Mouse (Mus musculus): Measurements from ENCODE around the gene Slc44a1. TPM values are rescaled to one million over a fixed set of nuclear protein-coding genes. Genes with fewer than 3 reads are reported as not detected.
A peak's percentile ranks its signal among the peaks of the same experiment; 100 is the strongest.

Gene Slc44a1
- polyA plus RNA-seq, 1 experiment, result not detected

DNA sequence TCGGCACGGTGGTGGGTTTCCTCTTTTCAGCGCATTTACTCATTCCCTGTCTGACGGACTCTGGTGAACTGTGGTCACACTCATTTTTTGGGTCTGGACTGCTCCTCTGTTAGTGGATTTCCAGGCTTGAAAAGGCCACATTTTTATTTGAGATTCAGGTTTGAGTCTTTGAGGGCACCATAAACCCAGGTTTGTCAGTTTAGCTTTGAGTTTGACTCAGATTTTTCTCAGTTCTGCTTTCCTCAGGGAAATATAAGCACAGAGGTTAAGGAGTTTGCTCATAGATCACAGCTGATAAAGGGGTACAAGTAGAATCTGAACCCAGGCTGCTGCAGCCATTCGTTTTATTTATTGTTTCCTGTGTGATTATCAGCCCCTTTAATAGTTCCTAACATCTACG lies 180.9 kb downstream of the Slc44a1 start:
- TF ChIP-seq POLR2A (IDR thresholded peaks at IDR 0.05; ENCODE audit: insufficient read depth, low read depth, low read length) (no peak), CTCF (IDR thresholded peaks at IDR 0.05; ENCODE audit: insufficient read depth, low read depth, low read length) (no peak)
- Histone ChIP-seq H3K4me3 (ENCODE audit: insufficient read depth, low read depth, low read length) (no peak overlapping the region), H3K27ac (ENCODE audit: insufficient read depth, low read depth, low read length) (no peak overlapping the region), H3K4me1 (ENCODE audit: control insufficient read depth, insufficient read depth, low read length) (no peaks in the 10 kb centered on the region; the same call in 1 of the 2 replicates)
- WGBS, result 81% methylated on average over 6 of the region's 6 CpGs

DNA sequence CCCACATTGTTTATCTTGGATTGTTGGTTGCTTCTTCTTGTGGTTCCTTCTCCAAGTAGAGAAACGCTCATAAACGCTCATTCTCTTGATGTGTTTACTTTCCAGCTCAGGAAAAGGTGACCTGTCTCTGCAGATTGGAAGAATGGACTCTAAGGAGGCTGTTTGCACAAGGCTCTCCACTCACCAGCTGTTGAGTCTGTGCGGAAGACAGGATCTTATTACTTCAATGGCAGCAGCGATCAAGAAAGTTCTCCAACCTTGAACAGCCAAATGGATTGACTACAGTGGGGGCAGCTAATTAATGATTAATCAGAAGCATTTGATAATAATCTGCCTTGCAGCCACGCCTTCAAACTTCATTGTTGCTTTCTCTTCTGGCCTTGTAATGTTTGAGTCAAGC lies 181.3 kb downstream of the Slc44a1 start:
- no peak overlapping the region for H3K27ac ChIP-seq (ENCODE audit: insufficient read depth, low read depth, low read length)
- H3K4me3 ChIP-seq (ENCODE audit: insufficient read depth, low read depth, low read length), result no peak overlapping the region
- no peaks in the 10 kb centered on the region; the same call in 1 of the 2 replicates for H3K4me1 ChIP-seq (ENCODE audit: control insufficient read depth, insufficient read depth, low read length)
- WGBS, result 89% methylated on average over 5 of the region's 5 CpGs
- TF ChIP-seq CTCF (IDR thresholded peaks at IDR 0.05; ENCODE audit: insufficient read depth, low read depth, low read length), result no peak
- TF ChIP-seq POLR2A (IDR thresholded peaks at IDR 0.05; ENCODE audit: insufficient read depth, low read depth, low read length), result no peak

DNA sequence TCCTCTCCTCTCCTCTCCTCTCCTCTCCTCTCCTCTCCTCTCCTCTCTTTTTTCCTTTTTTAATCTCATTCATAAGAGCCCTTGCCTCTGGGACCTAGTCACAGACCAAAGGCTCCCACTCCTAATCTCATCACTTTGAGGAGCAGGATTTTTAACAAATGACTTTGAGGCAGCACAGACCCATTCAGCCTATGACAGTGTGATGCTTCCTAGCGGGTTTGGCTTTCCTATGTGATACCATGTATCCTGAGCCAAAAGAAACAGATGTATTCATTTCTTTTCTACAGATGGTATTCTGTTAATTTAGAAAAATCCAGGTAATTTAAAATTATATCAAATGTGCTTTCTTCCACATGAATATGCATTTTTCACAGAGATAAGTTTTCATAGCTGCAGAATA lies 183.5 kb downstream of the Slc44a1 start:
- TF ChIP-seq CTCF (IDR thresholded peaks at IDR 0.05; ENCODE audit: insufficient read depth, low read depth, low read length) (no peak), POLR2A (IDR thresholded peaks at IDR 0.05; ENCODE audit: insufficient read depth, low read depth, low read length) (no peak)
- 93% methylated on average over 1 of the region's 1 CpGs for WGBS
- Histone ChIP-seq H3K4me3 (ENCODE audit: insufficient read depth, low read depth, low read length) (no peak overlapping the region), H3K27ac (ENCODE audit: insufficient read depth, low read depth, low read length) (no peak overlapping the region), H3K4me1 (ENCODE audit: control insufficient read depth, insufficient read depth, low read length) (no peaks in the 10 kb centered on the region; the same call in 1 of the 2 replicates)

DNA sequence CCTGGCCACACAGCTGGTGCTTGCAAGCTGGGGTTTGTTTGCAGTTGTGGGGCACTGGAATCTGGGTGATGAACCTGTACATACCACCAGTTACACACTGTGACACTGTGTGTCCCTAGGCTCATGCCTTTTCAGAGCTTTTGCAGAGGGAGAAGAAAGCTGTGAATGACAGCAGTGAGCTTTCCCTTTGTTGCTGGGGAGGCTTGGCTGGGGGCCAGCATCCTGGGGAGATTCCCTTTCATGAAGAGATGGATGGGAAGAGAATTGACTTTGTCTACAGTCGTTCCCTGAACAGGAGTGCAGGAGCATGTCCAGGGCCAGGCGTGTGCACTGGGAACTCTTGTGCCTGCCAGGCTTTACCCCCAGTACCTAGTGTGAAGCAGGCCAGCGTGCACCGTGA lies 184.6 kb downstream of the Slc44a1 start:
- 37% methylated on average over 4 of the region's 4 CpGs for WGBS
- no peak overlapping the region for H3K4me3 ChIP-seq (ENCODE audit: insufficient read depth, low read depth, low read length)
- no peak overlapping the region for H3K27ac ChIP-seq (ENCODE audit: insufficient read depth, low read depth, low read length)
- TF ChIP-seq POLR2A (IDR thresholded peaks at IDR 0.05; ENCODE audit: insufficient read depth, low read depth, low read length) (no peak), CTCF (IDR thresholded peaks at IDR 0.05; ENCODE audit: insufficient read depth, low read depth, low read length) (no peak)
- H3K4me1 ChIP-seq (ENCODE audit: control insufficient read depth, insufficient read depth, low read length), result no peaks in the 10 kb centered on the region; the same call in 1 of the 2 replicates

DNA sequence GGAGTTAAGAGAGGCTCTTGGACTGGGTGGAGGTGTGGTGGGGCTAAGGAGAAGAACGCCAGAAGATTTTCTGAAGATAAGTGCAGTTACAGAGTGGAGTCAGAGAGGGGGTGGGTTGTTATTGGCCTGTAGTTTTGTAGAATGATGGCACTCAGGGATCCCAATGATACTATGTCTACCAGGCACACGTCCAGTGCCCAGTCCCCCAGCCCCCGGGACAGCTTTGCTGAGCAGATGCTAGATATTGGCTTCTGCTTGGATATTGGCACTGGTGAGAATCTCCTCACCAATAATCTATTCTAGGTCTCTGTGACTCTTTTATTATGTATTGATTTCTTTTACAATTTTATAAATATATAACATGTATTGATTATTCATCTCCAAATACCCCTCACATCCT lies 185.1 kb downstream of the Slc44a1 start:
- WGBS, result 86% methylated on average over 3 of the region's 3 CpGs
- Histone ChIP-seq H3K4me1 (ENCODE audit: control insufficient read depth, insufficient read depth, low read length) (no peaks in the 10 kb centered on the region; the same call in 1 of the 2 replicates), H3K27ac (ENCODE audit: insufficient read depth, low read depth, low read length) (no peak overlapping the region), H3K4me3 (ENCODE audit: insufficient read depth, low read depth, low read length) (no peak overlapping the region)
- no peak for TF ChIP-seq POLR2A (IDR thresholded peaks at IDR 0.05; ENCODE audit: insufficient read depth, low read depth, low read length)
- no peak for TF ChIP-seq CTCF (IDR thresholded peaks at IDR 0.05; ENCODE audit: insufficient read depth, low read depth, low read length)

DNA sequence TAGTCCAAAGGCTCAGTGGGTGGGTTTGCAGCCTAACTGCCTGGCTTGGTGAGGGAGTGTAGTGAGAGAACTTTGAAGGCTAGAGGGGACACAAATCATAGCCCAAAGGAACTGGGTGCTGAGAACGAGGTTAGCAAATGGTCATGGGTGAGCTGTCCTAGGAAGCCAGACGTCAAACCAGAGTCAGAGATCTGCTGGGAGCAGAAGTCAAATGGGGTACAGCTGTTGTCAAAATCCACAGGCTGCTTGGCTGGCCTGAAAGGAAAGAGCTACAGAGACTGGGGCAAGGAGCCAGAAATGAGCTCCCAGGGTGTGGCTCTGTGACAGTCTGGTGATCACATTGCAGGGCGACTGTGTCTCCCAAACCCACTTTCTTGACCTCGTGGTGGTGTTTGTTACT lies 188.7 kb downstream of the Slc44a1 start:
- Histone ChIP-seq H3K27ac (ENCODE audit: insufficient read depth, low read depth, low read length) (no peak overlapping the region), H3K4me3 (ENCODE audit: insufficient read depth, low read depth, low read length) (no peak overlapping the region), H3K4me1 (ENCODE audit: control insufficient read depth, insufficient read depth, low read length) (no peaks in the 10 kb centered on the region; the same call in 1 of the 2 replicates)
- no peak for TF ChIP-seq CTCF (IDR thresholded peaks at IDR 0.05; ENCODE audit: insufficient read depth, low read depth, low read length)
- no peak for TF ChIP-seq POLR2A (IDR thresholded peaks at IDR 0.05; ENCODE audit: insufficient read depth, low read depth, low read length)
- 60% methylated on average over 4 of the region's 4 CpGs for WGBS

DNA sequence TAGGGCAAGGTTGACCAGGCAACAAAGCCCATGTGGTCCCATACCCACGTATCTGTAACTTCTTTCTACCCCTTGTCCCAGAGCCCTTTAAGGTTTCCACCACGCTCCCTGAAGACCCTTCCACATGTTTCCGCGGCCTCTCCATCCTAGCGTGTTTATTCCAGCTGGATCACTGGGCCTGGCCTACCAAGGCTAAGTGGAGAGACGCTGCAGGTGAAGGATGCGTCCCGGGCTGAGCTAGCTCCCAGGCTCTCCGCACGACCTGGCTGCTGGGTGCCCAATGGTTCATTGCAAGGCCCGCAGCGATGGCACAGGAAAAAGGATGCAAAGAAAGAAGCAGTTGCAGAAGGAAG lies 190.7 kb downstream of the Slc44a1 start:
- TF ChIP-seq POLR2A (IDR thresholded peaks at IDR 0.05; ENCODE audit: insufficient read depth, low read depth, low read length) (no peak), CTCF (IDR thresholded peaks at IDR 0.05; ENCODE audit: insufficient read depth, low read depth, low read length) (no peak)
- Histone ChIP-seq H3K4me1 (ENCODE audit: control insufficient read depth, insufficient read depth, low read length) (no peaks in the 10 kb centered on the region), H3K4me3 (ENCODE audit: insufficient read depth, low read depth, low read length) (peak overlapping the region; percentile 82), H3K27ac (ENCODE audit: insufficient read depth, low read depth, low read length) (peak overlapping the region; percentile 94)
- WGBS, result 3% methylated on average over 12 of the region's 12 CpGs

DNA sequence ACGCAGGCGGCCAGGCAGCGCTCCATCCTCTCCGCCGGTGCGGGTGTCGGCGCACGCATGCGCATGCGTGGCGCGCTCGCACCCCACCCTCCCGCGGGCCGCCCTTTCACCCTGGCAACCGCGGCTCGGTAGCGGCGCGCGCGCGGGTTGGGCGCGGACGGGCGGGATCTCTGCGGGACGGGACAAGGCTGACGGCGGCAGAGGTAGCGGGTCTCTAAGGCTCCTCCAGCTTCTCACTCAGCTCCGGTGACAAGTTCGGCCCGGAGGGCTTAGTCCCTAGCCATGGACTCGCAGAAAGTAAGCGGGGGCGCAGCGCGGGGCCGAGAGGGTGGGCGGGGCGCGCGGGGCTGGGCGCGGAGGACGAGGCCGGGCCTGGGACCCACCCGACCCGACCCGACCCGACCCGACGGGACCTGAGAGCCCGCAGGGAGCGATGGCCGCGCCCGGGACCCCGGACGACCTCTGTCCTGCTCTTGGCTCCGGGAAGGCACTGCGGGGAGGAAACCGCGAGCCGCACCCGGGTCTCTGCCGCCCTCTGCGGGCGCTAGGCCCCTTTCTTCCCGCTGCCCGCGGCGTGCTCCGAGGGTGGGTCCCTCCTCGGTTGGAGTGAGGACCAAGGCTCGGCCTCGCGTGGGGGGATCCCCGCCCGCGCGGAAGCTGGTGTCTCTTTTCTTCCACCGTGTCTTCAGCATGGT lies 191.2 kb downstream of the Slc44a1 start, which contains the start of gene Fsd1l:
Gene Fsd1l (plus strand): TSS at position 156 of the 695 bp plus-strand sequence.
- TF ChIP-seq POLR2A (IDR thresholded peaks at IDR 0.05; ENCODE audit: insufficient read depth, low read depth, low read length) (peak; percentile 96), CTCF (IDR thresholded peaks at IDR 0.05; ENCODE audit: insufficient read depth, low read depth, low read length) (0 out of 2 replicates have a peak, but pooled peaks have one; percentile 27)

DNA sequence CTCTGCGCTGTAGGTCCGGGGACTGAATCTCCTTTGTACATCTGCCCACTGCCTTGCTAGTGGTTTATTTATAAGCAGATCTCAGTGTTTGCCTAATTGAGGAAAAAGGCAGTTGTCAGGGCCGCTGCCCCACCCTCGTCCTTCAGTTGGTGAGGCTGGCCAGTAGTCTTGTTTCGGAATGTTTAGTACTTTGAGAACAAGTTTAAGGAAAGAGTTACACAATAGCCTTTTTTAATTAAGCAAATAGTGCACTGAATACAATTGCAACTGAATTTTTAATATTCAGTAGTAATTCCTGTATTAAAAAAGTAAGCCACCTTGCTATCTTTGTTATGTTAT lies 191.8 kb downstream of the Slc44a1 start:
- 1% methylated on average over 5 of the region's 5 CpGs for WGBS

More for the DNA sequence above, 191.2 kb downstream of the Slc44a1 start, which contains the start of gene Fsd1l:
- peak within 1 kb of the TSS; percentile 94 for H3K27ac ChIP-seq (ENCODE audit: insufficient read depth, low read depth, low read length)
- under 1% methylated on average over 67 of the region's 88 CpGs for WGBS
- no peaks in the 10 kb centered on the region for H3K4me1 ChIP-seq (ENCODE audit: control insufficient read depth, insufficient read depth, low read length)
- H3K4me3 ChIP-seq (ENCODE audit: insufficient read depth, low read depth, low read length), result peak within 1 kb of the TSS; percentile 82

More for the DNA sequence above, 191.8 kb downstream of the Slc44a1 start:
- Histone ChIP-seq H3K27ac (ENCODE audit: insufficient read depth, low read depth, low read length) (no peak overlapping the region), H3K4me1 (ENCODE audit: control insufficient read depth, insufficient read depth, low read length) (0 out of 2 replicates have a peak, but pooled peaks cover under 1% of the 10 kb centered on the region), H3K4me3 (ENCODE audit: insufficient read depth, low read depth, low read length) (peak overlapping the region; percentile 82)
- no peak for TF ChIP-seq CTCF (IDR thresholded peaks at IDR 0.05; ENCODE audit: insufficient read depth, low read depth, low read length)
